Mouse (Mus musculus) MEL (cell line): ENCODE results near the gene Pik3cd. TPM values are rescaled to one million over a fixed set of nuclear protein-coding genes. Genes with fewer than 3 reads are reported as not detected.

ENCODE experiments used
- DNase-seq: peaks from one replicate; pipeline ENCODE4 v3.0.0; 2011; ENCODE audit warnings: low read depth, low spot score
- H3K27ac ChIP-seq: 2 replicates; pipeline ENCODE4 v1.5.1; 2012; ENCODE audit warnings: low read depth, mild to moderate bottlenecking, control low read depth, low read length, moderate library complexity; ENCODE audit not compliant: control insufficient read depth
- H3K27me3 ChIP-seq, 2 experiments: fragments of 150-350 bp in 1 of 2; sonication (generic) in 1 of 2; 2 replicates each; pipeline ENCODE4 v1.6.1; 2012; ENCODE audit warnings: low read length in 2 of 2, mild to moderate bottlenecking in 2 of 2, improper control_type of control experiment in 1 of 2, moderate library complexity in 1 of 2; ENCODE audit not compliant: insufficient read depth in 2 of 2, control insufficient read depth in 1 of 2
- H3K36me3 ChIP-seq, 2 experiments: 2 replicates each; pipeline ENCODE4 v1.6.1; 2012 to 2014; ENCODE audit warnings: low read length in 2 of 2, improper control_type of control experiment in 1 of 2, inconsistent platforms in 1 of 2, mild to moderate bottlenecking in 1 of 2; ENCODE audit not compliant: insufficient read depth in 2 of 2, control insufficient read depth in 1 of 2
- H3K4me1 ChIP-seq, 2 experiments: fragments of 150-350 bp in 1 of 2; sonication (generic) in 1 of 2; 2 replicates each; pipeline ENCODE4 v1.6.1; 2012; ENCODE audit warnings: low read length in 2 of 2, improper control_type of control experiment in 1 of 2, mild to moderate bottlenecking in 1 of 2; ENCODE audit not compliant: insufficient read depth in 2 of 2, control insufficient read depth in 1 of 2
- H3K4me3 ChIP-seq, 2 experiments: fragments of 150-350 bp in 1 of 2; sonication (generic) in 1 of 2; 2 replicates each; pipeline ENCODE4 v1.5.1; 2012; ENCODE audit warnings: low read depth in 2 of 2, low read length in 2 of 2, mild to moderate bottlenecking in 2 of 2, moderate library complexity in 2 of 2, control low read depth in 1 of 2, improper control_type of control experiment in 1 of 2; ENCODE audit not compliant: control insufficient read depth in 1 of 2, insufficient read depth in 1 of 2
- H3K79me2 ChIP-seq: 2 replicates; pipeline ENCODE4 v1.6.1; 2012; ENCODE audit warnings: mild to moderate bottlenecking, low read length, moderate library complexity; ENCODE audit not compliant: control insufficient read depth, poor library complexity, insufficient read depth
- H3K9ac ChIP-seq: 2 replicates; pipeline ENCODE4 v1.6.1; 2012; ENCODE audit warnings: low read depth, mild to moderate bottlenecking, control low read depth, low read length, moderate library complexity; ENCODE audit not compliant: control insufficient read depth, poor library complexity, severe bottlenecking
- H3K9me3 ChIP-seq: fragments of 150-350 bp; sonication (generic); replicated peaks from 2 replicates; pipeline ENCODE4 v1.6.1; 2012; ENCODE audit warnings: mild to moderate bottlenecking, low read length, improper control_type of control experiment, moderate library complexity; ENCODE audit not compliant: insufficient read depth
- CHD1 ChIP-seq: IDR thresholded peaks from 2 replicates; pipeline ENCODE4 v1.6.1; 2012; ENCODE audit warnings: low read depth, mild to moderate bottlenecking, inconsistent platforms, low read length, improper control_type of control experiment
- HCFC1 ChIP-seq: IDR thresholded peaks from 2 replicates; pipeline ENCODE4 v1.6.1; 2012; ENCODE audit warnings: low read depth, mild to moderate bottlenecking, inconsistent platforms, low read length, improper control_type of control experiment, moderate library complexity
- JUND ChIP-seq: IDR thresholded peaks from 2 replicates; pipeline ENCODE4 v1.6.1; 2011; ENCODE audit warnings: low read depth, mild to moderate bottlenecking, improper control_type of control experiment, low read length
- KAT2A ChIP-seq: conservative IDR thresholded peaks from 2 replicates; pipeline ENCODE4 v1.6.1; 2012; ENCODE audit warnings: low read depth, low read length, improper control_type of control experiment, inconsistent platforms
- MAX ChIP-seq: IDR thresholded peaks from 2 replicates; pipeline ENCODE4 v1.6.1; 2011; ENCODE audit warnings: low read length, improper control_type of control experiment
- MAZ ChIP-seq: IDR thresholded peaks from 2 replicates; pipeline ENCODE4 v1.6.1; 2012; ENCODE audit warnings: low read depth, mild to moderate bottlenecking, inconsistent platforms, low read length, improper control_type of control experiment
- MEF2A ChIP-seq: IDR thresholded peaks from 2 replicates; pipeline ENCODE4 v1.6.1; 2014; ENCODE audit warnings: low read depth, mild to moderate bottlenecking, inconsistent platforms, low read length, improper control_type of control experiment; ENCODE audit not compliant: poor library complexity, insufficient replicate concordance, severe bottlenecking; ENCODE audit errors: extremely low read depth
- MYB ChIP-seq: IDR thresholded peaks from 2 replicates; pipeline ENCODE4 v1.6.1; 2011; ENCODE audit warnings: mild to moderate bottlenecking, low read depth, low read length, improper control_type of control experiment
- NELFE ChIP-seq: IDR thresholded peaks from 2 replicates; pipeline ENCODE4 v1.6.1; 2011; ENCODE audit warnings: low read depth, low read length, improper control_type of control experiment
- TAL1 ChIP-seq: IDR thresholded peaks from 2 replicates; pipeline ENCODE4 v1.6.1; 2012; ENCODE audit warnings: mild to moderate bottlenecking, inconsistent platforms, low read length, moderate library complexity, mixed read lengths
- ZC3H11A ChIP-seq: IDR thresholded peaks from 2 replicates; pipeline ENCODE4 v1.6.1; 2012; ENCODE audit warnings: low read depth, mild to moderate bottlenecking, inconsistent platforms, low read length, improper control_type of control experiment
- ZKSCAN1 ChIP-seq: IDR thresholded peaks from 2 replicates; pipeline ENCODE4 v1.6.1; 2012; ENCODE audit warnings: low read depth, mild to moderate bottlenecking, inconsistent platforms, low read length, improper control_type of control experiment, moderate library complexity
- polyA plus RNA-seq, 2 experiments: library from polyadenylated mRNA; stranded (reverse) in 1 of 2; unstranded in 1 of 2; fragments of >175 nt in 1 of 2; fragments of >200 nt in 1 of 2; gene quantifications; 2 replicates each; pipeline versions ENCODE4 v1.2.1 to v1.2.4; 2012; ENCODE audit warnings: low replicate concordance in 2 of 2, low read depth in 1 of 2; ENCODE audit not compliant: insufficient read length in 2 of 2, insufficient read depth in 1 of 2, missing spikeins in 1 of 2
- total RNA-seq: library from RNA; depleted of rRNA; stranded (reverse); fragments of 300-350 nt; gene quantifications from 2 replicates; pipeline ENCODE4 v1.2.3, GENCODE M21; 2012

Pik3cd gene
- total and polyA plus RNA-seq, 3 experiments: 45.9 to 152 (median 49.8) TPM

DNA sequence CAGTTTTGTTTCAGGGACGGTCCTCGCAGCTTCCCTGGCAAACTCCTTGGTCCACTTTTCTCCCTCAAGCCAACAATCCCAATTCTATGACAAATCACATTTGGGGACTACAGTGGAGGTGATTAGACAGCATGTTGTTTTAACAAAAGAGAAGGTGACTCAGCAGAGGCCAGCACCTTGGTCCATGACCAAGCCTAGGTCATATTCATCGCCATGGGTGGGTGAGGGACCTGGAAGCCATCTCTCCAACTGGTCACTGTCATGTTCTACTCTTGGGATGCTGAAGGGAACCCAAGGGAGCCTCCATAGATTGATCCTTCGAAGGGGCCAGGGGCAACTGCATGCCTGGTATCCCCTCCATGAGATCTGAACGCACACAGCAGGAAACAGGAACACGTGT lies 31.9 kb upstream of the Pik3cd start:
- H3K9me3 ChIP-seq: no peaks in the 10 kb centered on the region
- TF ChIP-seq MYB (no peak), TAL1 (no peak), MEF2A (no peak), MAX (no peak), MAZ (no peak), KAT2A (no peak), JUND (no peak), HCFC1 (no peak), NELFE (no peak), ZKSCAN1 (no peak)
- H3K4me1 ChIP-seq: peaks cover 2 to 7% of the 10 kb centered on the region in 2 experiments; a peak in 2 of 4 replicates
- H3K27me3 ChIP-seq: no peaks in the 10 kb centered on the region
- no peak overlapping the region for H3K4me3 ChIP-seq
- H3K36me3 ChIP-seq: peaks cover 0 to 4% of the 10 kb centered on the region in 2 experiments; a peak in 2 of 4 replicates
- H3K9ac ChIP-seq: no peak overlapping the region
- no peak overlapping the region for H3K27ac ChIP-seq
- H3K79me2 ChIP-seq: peaks cover 54% of the 10 kb centered on the region
- no peak for DNase-seq

DNA sequence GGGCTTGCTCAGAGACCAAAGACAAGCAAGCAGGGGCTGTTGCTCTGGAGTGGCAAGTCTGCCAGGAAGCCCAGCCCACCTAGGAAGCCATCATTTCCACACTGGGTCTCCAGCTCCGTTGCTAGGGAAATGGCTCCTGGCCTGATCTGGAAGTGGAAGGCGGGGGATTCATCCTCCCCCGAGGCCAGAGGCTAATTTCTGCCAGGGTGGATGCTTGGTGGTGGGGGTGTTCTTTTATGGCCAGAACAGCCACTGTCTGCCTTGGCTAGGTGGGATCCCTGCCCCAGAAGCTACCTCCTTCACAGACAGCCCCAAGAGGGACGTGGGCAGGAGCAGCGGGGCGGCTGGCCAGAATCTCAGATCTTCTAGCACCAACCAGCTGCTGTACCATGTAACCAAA lies 31.4 kb upstream of the Pik3cd start:
- Histone ChIP-seq H3K36me3 (peaks cover 0 to 4% of the 10 kb centered on the region in 2 experiments; a peak in 2 of 4 replicates), H3K27ac (no peak overlapping the region), H3K9ac (no peak overlapping the region), H3K4me1 (peaks cover 2 to 7% of the 10 kb centered on the region in 2 experiments; a peak in 2 of 4 replicates), H3K27me3 (no peaks in the 10 kb centered on the region)
- TF ChIP-seq NELFE: no peak
- TF ChIP-seq, all 39 proteins: peak for 0
- DNase-seq: no peak
- H3K4me3 ChIP-seq: no peak overlapping the region
- peaks cover 54% of the 10 kb centered on the region for H3K79me2 ChIP-seq
- no peaks in the 10 kb centered on the region for H3K9me3 ChIP-seq

DNA sequence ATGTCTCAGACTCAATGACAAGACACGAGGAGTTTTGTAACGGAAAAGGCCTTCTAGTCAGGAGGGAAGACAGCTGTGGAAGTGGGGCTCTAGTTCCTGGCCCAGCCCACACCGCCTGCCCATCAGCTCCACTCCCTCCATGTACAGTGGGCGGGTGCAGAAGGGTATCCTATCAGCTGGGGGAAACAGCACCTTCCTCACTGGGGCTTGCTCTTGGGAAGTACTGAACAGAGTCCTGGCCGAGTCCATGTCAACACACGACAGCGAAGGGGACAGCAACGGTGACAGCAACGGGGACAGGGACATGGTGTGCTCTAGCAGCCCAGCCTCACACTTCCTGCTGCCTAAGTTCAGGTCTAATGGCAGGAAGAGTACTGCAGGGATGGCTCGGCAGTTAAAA lies 30.4 kb upstream of the Pik3cd start:
- no peak for TF ChIP-seq ZC3H11A
- TF ChIP-seq CHD1: no peak
- Histone ChIP-seq H3K36me3 (peaks cover 0 to 4% of the 10 kb centered on the region in 2 experiments; a peak in 2 of 4 replicates), H3K4me3 (no peak overlapping the region)

More for the DNA sequence above, 30.4 kb upstream of the Pik3cd start:
- Histone ChIP-seq H3K27me3 (no peaks in the 10 kb centered on the region), H3K27ac (no peak overlapping the region), H3K9me3 (no peaks in the 10 kb centered on the region), H3K4me1 (peaks cover 0 to 4% of the 10 kb centered on the region in 2 experiments; a peak in 2 of 4 replicates), H3K9ac (no peak overlapping the region), H3K79me2 (peaks cover 54% of the 10 kb centered on the region)
- no peak for DNase-seq
